Mouse (Mus musculus) embryonic facial prominence, embryonic 11.5 days (tissue): Measurements from ENCODE around the gene Mcrip1. TPM values are rescaled to one million over a fixed set of nuclear protein-coding genes. Genes with fewer than 3 reads are reported as not detected.

Source experiments
- ATAC-seq: fragments of 200-750 bp; cut with Nextera tagmentation; replicated peaks from 2 replicates; pipeline ENCODE4 v1.8.0; 2017; ENCODE audit warnings: low read depth; ENCODE audit not compliant: insufficient number of reproducible peaks, low FRiP score, low TSS enrichment
- DNase-seq: peaks from one replicate; pipeline ENCODE4 v3.0.0-alpha.2; 2015; ENCODE audit warnings: low spot score
- H3K27ac ChIP-seq: fragments of 300-500 bp; sonication (generic); replicated peaks from 2 replicates; pipeline ENCODE4 v1.5.1; 2014; ENCODE audit warnings: mild to moderate bottlenecking, low read depth, low read length, control low read depth
- H3K27me3 ChIP-seq: fragments of 300-500 bp; sonication (generic); 2 replicates; pipeline ENCODE4 v1.6.1; 2014; ENCODE audit warnings: mild to moderate bottlenecking, low read length, moderate library complexity, mixed read lengths; ENCODE audit not compliant: control insufficient read depth, insufficient read depth
- H3K36me3 ChIP-seq: fragments of 300-500 bp; sonication (generic); replicated peaks from 2 replicates; pipeline ENCODE4 v1.6.1; 2014; ENCODE audit warnings: low read depth, mild to moderate bottlenecking, low read length, moderate library complexity, mixed read lengths; ENCODE audit not compliant: control insufficient read depth, insufficient read depth
- H3K4me1 ChIP-seq: fragments of 300-500 bp; sonication (generic); 2 replicates; pipeline ENCODE4 v1.6.1; 2014; ENCODE audit warnings: low read length, mixed read lengths; ENCODE audit not compliant: control insufficient read depth, insufficient read depth
- H3K4me2 ChIP-seq: fragments of 300-500 bp; sonication (generic); 2 replicates; pipeline ENCODE4 v1.6.1; 2014; ENCODE audit warnings: low read depth, mild to moderate bottlenecking, control low read depth, low read length, moderate library complexity
- H3K4me3 ChIP-seq: fragments of 300-500 bp; sonication (generic); 2 replicates; pipeline ENCODE4 v1.5.1; 2014; ENCODE audit warnings: low read depth, low read length, control low read depth
- H3K9ac ChIP-seq: fragments of 300-500 bp; sonication (generic); replicated peaks from 2 replicates; pipeline ENCODE4 v1.6.1; 2014; ENCODE audit warnings: mild to moderate bottlenecking, control low read depth, low read length
- H3K9me3 ChIP-seq: fragments of 300-500 bp; sonication (generic); replicated peaks from 2 replicates; pipeline ENCODE4 v1.6.1; 2016; ENCODE audit warnings: mild to moderate bottlenecking, low read length, inconsistent platforms, mixed read lengths; ENCODE audit not compliant: control insufficient read depth
- WGBS: fragments of 180-500 bp; shearing (Covaris S2); extraction: QIAGEN DNeasy Blood & Tissue Kit; methylation state at CpG from one replicate; pipeline ENCODE4 v1.1.7; 2014; 5-methylcytosine and 5-hydroxymethylcytosine counted together
- polyA plus RNA-seq: library from polyadenylated mRNA; unstranded; fragments of >200 nt; fragmentation: Nextera tagmentation; extraction: Ambion mirVana; gene quantifications from 2 replicates; pipeline ENCODE4 v1.2.1, GENCODE M21; 2014

Gene Mcrip1
- polyA plus RNA-seq, 1 experiment from 2014 or later, result 223 TPM

- DNase-seq, result no peak
- H3K27me3 ChIP-seq, result no peaks in the 10 kb centered on the region
- no peak for ATAC-seq
- no peak overlapping the region for H3K4me3 ChIP-seq
- no peak overlapping the region for H3K27ac ChIP-seq
- WGBS, result 91% methylated on average over 3 of the region's 3 CpGs
- H3K4me1 ChIP-seq, result peaks cover 4% of the 10 kb centered on the region
- H3K9me3 ChIP-seq, result no peaks in the 10 kb centered on the region
- no peak overlapping the region for H3K9ac ChIP-seq
- H3K36me3 ChIP-seq, result no peaks in the 10 kb centered on the region; the same call in none of the 2 replicates
- no peak overlapping the region for H3K4me2 ChIP-seq
These were observed 3.6 kb downstream of the Mcrip1 start for GRCm38 (mm10) chr11:120545964-120546363.

DNA sequence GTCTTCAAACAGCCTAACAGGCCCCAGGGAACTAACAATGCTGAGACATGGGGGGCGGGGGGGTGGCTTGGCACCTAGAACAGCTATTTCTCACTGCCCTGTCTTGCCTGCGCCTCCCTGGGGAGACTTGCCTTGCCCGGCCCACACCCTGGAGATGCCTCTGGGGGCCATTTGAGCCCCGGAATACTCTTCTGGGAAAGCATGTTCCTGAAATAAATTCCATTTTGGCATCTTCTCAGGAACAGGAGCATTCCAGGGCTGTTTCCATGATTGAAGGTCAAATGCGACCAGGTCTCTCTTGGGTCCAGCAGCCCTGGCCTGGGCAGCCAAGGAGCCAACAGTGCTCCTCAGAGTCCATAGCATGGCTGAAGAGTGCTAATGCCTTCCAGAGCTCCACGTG is 7.2 kb downstream of the Mcrip1 start:
- Histone ChIP-seq H3K27ac (no peak overlapping the region), H3K4me1 (peaks cover 3% of the 10 kb centered on the region; the same call in 1 of the 2 replicates), H3K9me3 (no peaks in the 10 kb centered on the region), H3K4me2 (no peak overlapping the region), H3K27me3 (no peaks in the 10 kb centered on the region), H3K36me3 (no peaks in the 10 kb centered on the region; the same call in none of the 2 replicates), H3K4me3 (no peak overlapping the region), H3K9ac (no peak overlapping the region)
- WGBS, result 87% methylated on average over 6 of the region's 6 CpGs
- DNase-seq, result no peak
- ATAC-seq, result no peak

- no peak for DNase-seq
- no peaks in the 10 kb centered on the region for H3K27me3 ChIP-seq
- 47% methylated on average over 4 of the region's 4 CpGs for WGBS
- H3K4me2 ChIP-seq, result no peak overlapping the region
- no peaks in the 10 kb centered on the region; the same call in none of the 2 replicates for H3K36me3 ChIP-seq
- no peaks in the 10 kb centered on the region for H3K9me3 ChIP-seq
- no peak overlapping the region for H3K9ac ChIP-seq
- H3K4me3 ChIP-seq, result no peak overlapping the region
- no peak for ATAC-seq
- H3K27ac ChIP-seq, result no peak overlapping the region
- peaks cover 3% of the 10 kb centered on the region; the same call in 1 of the 2 replicates for H3K4me1 ChIP-seq
These were observed 7.6 kb downstream of the Mcrip1 start for GRCm38 (mm10) chr11:120541907-120542306.

DNA sequence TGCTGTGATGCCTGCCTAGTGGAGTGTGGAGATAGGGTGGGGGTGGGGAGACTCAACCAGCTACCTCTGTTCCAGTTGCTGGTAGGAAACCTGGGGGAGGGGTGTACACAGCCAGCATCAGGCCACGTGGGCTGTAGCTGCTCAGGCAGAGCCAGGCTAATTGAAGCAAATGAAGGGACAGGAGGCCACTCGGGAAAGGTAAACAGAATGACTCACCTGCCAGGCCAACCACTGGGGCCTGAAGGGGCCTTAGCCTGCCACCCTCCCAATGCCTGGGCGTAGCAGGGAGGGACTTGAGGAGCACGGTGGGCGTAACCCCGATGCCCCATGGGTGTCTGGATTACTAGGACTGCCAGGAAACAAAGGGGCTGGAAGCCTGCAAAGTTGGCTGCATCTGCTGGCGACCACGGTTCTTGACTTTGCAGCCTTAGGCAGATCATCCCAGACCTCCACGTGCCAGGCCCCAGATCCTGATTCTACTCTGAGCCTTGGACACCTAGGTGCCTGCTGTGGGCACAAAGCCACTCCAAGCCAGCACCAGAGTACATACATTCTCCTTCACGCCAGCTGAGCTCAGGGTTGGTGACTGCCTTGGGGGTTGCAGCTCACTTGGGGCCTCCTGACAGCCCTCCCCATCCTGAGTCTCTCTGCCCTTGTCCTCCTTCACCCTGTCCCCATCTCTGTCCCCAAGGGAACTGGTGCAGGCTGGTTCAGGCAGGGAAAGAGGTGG is 10.1 kb downstream of the Mcrip1 start:
- H3K4me3 ChIP-seq, result no peak overlapping the region
- WGBS, result 14% methylated on average over 10 of the region's 10 CpGs
- H3K9ac ChIP-seq, result peak overlapping the region; percentile 11; the same call in 1 of the 2 replicates
- DNase-seq (peak; percentile 60), ATAC-seq (no peak; the same call in none of the 2 replicates)
- peaks cover 3% of the 10 kb centered on the region; the same call in 1 of the 2 replicates for H3K4me1 ChIP-seq
- no peaks in the 10 kb centered on the region for H3K27me3 ChIP-seq
- peak overlapping the region; percentile 4; the same call in 1 of the 2 replicates for H3K4me2 ChIP-seq
- H3K36me3 ChIP-seq, result no peaks in the 10 kb centered on the region; the same call in none of the 2 replicates
- H3K9me3 ChIP-seq, result no peaks in the 10 kb centered on the region
- peak overlapping the region; percentile 35 for H3K27ac ChIP-seq

DNA sequence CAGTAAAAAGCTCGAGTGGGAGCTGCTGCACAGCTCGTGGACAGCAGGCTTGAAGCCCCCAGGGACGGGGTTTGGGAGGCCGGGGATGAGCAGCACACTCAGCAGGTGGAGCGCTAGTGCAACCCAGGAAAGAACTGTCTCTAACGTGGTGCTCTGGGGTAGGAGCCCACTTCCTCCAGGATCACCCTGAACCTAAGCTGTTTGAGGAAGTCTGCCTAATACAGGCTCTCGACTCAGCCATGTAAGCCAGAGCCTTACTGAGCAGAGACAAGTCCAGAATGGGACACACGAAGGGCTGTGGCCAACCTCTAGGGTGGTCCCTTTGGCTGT is 10.6 kb downstream of the Mcrip1 start:
- peaks cover 3% of the 10 kb centered on the region; the same call in 1 of the 2 replicates for H3K4me1 ChIP-seq
- peak; percentile 51; the same call in 1 of the 2 replicates for ATAC-seq
- H3K36me3 ChIP-seq, result no peaks in the 10 kb centered on the region; the same call in none of the 2 replicates
- 53% methylated on average over 8 of the region's 8 CpGs for WGBS
- no peak overlapping the region for H3K4me3 ChIP-seq
- H3K9me3 ChIP-seq, result no peaks in the 10 kb centered on the region
- no peak overlapping the region for H3K9ac ChIP-seq
- H3K4me2 ChIP-seq, result no peak overlapping the region
- H3K27ac ChIP-seq, result 0 out of 2 replicates have a peak overlapping the region, but pooled peaks have one; percentile 35
- no peak for DNase-seq
- H3K27me3 ChIP-seq, result no peaks in the 10 kb centered on the region

DNA sequence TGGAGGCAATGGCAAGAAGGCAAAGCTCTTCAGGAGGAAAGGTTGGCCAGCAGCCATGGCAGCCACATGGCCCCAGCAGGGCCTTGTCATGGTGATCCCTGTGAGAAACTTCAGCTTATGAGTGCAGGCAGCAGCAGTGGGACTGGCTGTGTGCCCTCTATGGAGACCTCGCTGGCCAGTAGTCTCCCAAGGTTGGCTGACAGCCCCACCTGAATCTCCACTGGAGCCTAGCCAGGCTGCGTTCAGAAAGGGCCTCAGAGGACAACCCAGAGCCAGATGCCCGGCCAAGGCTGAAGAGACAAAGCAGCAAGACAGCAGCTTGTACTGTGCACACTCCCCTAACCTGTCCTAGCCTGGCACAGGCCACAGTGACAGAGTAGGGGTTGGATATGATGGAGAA is 11.0 kb downstream of the Mcrip1 start:
- H3K36me3 ChIP-seq, result no peaks in the 10 kb centered on the region; the same call in none of the 2 replicates
- no peak overlapping the region for H3K27ac ChIP-seq
- peaks cover 3% of the 10 kb centered on the region; the same call in 1 of the 2 replicates for H3K4me1 ChIP-seq
- DNase-seq, result no peak
- no peak overlapping the region for H3K4me2 ChIP-seq
- H3K4me3 ChIP-seq, result no peak overlapping the region
- no peak for ATAC-seq
- no peaks in the 10 kb centered on the region for H3K27me3 ChIP-seq
- H3K9me3 ChIP-seq, result no peaks in the 10 kb centered on the region
- WGBS, result 83% methylated on average over 3 of the region's 3 CpGs
- no peak overlapping the region for H3K9ac ChIP-seq

GRCm38 (mm10) chr11:120535804-120536203 is 13.7 kb downstream of the Mcrip1 start:
- 67% methylated on average over 3 of the region's 3 CpGs for WGBS
- peaks cover 21% of the 10 kb centered on the region for H3K27me3 ChIP-seq

GRCm38 (mm10) chr11:120535145-120535544 is 14.4 kb downstream of the Mcrip1 start:
- no peaks in the 10 kb centered on the region for H3K36me3 ChIP-seq
- no peaks in the 10 kb centered on the region for H3K9me3 ChIP-seq
- DNase-seq (no peak), ATAC-seq (no peak)
- WGBS, result 74% methylated on average over 3 of the region's 3 CpGs
- no peak overlapping the region for H3K4me2 ChIP-seq
- no peak overlapping the region for H3K27ac ChIP-seq
- no peak overlapping the region for H3K4me3 ChIP-seq
- H3K4me1 ChIP-seq, result peaks cover 8% of the 10 kb centered on the region
- H3K9ac ChIP-seq, result no peak overlapping the region
- peaks cover 27% of the 10 kb centered on the region for H3K27me3 ChIP-seq

More at GRCm38 (mm10) chr11:120535804-120536203, 13.7 kb downstream of the Mcrip1 start:
- H3K27ac ChIP-seq, result no peak overlapping the region
- H3K4me1 ChIP-seq, result peaks cover 3% of the 10 kb centered on the region
- no peak overlapping the region; the same call in 1 of the 2 replicates for H3K9ac ChIP-seq
- ATAC-seq (no peak), DNase-seq (no peak)
- no peak overlapping the region for H3K4me2 ChIP-seq
- H3K36me3 ChIP-seq, result no peaks in the 10 kb centered on the region
- no peak overlapping the region for H3K4me3 ChIP-seq
- H3K9me3 ChIP-seq, result no peaks in the 10 kb centered on the region
